Mouse (Mus musculus) erythroblast, embryonic 14.5 days (primary cell): Measurements from ENCODE around the gene Spsb1.

ENCODE experiments used
- GATA1 ChIP-seq: IDR thresholded peaks from 2 replicates; pipeline ENCODE4 v1.6.1; 2012; ENCODE audit warnings: low read length, inconsistent platforms, mixed read lengths
- TAL1 ChIP-seq: IDR thresholded peaks from 3 replicates; pipeline ENCODE4 v1.6.1; 2012; ENCODE audit warnings: low read length, inconsistent platforms, mixed read lengths

- no peak for TF ChIP-seq TAL1
- no peak for TF ChIP-seq GATA1
Observed at GRCm38 (mm10) chr4:149877202-149877601, 77.6 kb downstream of the Spsb1 start.
